Mouse (Mus musculus) CD4-positive helper T cell, adult 2 months (primary cell): ENCODE results near the gene Pgs1.
A peak's percentile ranks its signal among the peaks of the same experiment; 100 is the strongest.

Experiments used
- DNase-seq: peaks from one replicate; pipeline ENCODE4 v3.0.0-alpha.2; 2012; ENCODE audit warnings: low read depth, missing footprints, low spot score

The Pgs1 gene

DNA sequence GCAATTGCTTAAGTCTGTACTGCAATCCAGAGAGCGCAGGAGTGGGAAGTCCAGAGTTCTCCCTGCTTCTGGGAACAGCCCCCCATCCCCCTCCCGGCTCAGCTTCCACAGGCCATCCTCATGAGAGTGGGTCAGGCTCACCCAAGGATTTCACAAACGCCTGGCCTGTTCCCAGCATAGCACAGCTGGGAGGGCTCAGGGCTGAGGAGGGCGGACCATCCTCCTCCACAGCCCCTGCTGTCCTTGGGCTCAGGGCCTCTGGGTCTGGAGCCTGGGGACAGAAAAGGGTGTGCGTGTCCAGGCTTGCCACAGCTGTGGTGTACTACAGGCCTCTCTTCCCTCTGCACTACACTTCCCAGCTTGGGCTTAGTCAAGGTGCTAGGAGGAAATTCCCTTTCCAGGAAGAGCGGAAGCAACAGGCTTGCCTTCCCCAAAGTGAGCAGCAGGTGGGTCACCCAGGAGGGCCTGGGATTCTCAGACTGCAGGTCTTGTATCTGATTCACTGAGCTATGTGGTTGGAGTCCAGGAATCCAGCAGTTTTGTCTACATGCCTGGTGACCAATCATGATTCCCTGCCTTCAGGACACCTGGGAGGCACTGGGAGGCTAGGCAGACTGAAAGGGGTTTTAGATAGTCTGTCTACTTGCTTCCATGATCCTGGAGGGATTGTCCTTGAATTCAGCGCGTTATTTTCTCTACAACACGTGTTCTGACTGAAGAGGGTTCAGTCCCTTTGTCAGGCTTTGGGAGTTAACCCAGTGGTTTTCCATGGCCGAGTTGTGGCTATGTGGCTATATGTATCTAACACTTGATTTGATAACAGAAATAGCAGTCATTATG lies 23.6 kb upstream of the Pgs1 start:
- no peak for DNase-seq

DNA sequence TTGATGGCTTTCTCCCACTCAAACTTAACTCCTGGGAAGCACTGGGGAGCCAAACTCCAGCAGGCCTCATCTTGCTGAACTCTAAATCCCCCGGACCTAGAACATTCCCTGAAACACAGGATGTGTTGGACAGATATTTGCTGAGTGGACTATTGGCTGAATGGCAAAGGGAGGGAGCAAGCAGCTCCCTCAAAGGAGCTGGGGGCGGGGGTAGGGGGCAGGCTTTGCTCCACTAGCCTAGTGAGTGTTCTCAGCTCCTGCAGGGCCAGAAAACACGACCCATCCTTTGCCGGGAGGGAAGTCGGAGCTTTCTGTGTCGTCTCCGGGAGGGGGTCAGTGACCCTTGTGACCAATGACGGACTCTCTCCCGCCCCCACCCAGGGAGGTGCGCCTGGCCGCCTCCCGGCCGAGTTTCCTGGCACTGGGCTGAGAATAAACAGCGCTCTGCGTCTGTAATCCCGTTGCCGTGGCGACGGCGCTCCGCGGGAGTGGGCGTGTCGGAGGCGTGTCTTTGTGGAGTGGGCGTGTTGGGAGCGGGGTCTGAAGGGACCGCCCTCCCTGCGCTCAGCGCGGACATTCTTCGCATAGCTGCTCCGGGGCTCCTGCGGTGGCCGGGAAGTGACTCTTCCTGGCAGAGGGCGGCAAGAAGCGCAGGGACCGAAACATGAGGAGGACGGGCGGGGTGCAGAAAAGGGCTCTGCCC lies 22.9 kb upstream of the Pgs1 start:
- DNase-seq = peak; percentile 94

DNA sequence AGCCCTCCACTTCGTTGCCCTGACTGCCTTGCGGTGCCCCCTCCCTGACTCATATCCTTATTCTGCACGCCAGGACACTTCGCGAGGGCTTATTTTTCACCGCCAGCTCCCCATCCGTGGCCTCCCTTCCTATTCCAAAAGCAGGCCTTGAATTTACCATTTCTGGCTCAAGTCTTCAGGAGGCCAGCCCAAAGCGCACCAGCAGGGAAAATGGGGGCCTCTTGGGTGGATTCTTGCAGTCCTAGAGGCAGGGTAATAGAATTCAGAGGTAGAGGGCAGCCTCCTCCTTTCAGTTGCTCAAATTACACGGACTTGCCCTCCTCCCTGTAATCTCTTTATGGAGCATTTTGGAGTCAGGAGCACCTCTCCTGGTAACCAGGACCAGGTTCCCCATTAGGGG lies 22.2 kb upstream of the Pgs1 start:
- no peak for DNase-seq

DNA sequence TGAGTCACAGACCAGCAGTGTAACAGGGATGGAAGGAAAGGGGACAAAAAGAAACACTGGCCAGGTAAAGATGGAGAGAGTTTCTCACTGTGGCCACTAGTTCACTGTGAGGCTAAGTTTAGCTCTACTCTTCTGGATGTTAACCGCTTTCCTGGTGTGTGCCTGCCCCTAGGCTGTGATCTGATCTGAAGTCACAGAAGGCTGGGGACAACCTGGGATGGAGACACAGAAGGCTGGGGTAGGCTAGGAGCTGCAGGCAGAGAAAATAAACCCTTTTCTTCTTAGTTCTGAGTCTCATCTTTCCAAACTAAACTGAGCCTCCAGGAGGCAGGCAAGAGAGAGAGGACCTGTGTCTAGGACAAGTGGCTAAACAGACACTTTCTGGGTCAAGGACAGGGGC lies 21.8 kb upstream of the Pgs1 start:
- DNase-seq = peak; percentile 34

DNA sequence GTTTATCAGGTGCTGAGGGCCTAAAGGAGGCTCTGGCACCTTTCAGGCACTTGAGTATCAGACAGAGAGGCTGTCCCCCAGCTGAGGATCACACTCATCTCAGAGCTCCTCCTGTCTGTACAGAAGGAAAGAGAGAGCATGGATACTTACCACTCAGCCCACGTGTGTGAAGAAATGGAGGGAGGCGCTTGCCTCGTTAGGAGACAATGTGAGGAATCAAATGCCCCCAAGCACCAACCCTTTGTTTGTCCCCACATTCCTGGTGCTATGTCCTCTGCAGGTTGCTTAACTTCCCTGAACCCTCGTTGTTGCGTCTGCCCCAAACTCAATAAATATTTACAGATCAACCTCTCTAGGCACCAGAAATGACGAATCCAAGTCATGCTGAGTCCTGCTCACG lies 21.0 kb upstream of the Pgs1 start:
- DNase-seq = no peak

DNA sequence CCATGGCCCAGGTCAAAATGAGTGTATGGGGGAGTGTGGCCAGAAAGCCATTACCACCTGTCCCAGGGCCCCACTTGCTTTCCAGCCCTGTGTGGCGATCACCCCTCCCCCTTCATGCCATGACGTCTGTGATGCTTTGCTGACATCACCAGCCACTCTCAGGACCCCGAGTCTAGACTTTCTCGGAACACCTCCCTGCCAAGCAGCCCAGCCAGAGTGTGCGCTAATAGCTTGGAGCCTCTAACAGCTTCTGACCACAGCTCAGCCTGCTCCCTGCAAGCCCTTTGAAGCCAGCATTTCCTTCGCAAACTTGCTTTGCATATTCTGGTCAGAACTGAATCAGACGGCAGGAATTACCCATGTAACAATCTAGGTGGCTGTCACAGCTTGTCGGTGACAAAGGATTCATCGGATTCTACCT lies 20.5 kb upstream of the Pgs1 start:
- peak; percentile 88 for DNase-seq

DNA sequence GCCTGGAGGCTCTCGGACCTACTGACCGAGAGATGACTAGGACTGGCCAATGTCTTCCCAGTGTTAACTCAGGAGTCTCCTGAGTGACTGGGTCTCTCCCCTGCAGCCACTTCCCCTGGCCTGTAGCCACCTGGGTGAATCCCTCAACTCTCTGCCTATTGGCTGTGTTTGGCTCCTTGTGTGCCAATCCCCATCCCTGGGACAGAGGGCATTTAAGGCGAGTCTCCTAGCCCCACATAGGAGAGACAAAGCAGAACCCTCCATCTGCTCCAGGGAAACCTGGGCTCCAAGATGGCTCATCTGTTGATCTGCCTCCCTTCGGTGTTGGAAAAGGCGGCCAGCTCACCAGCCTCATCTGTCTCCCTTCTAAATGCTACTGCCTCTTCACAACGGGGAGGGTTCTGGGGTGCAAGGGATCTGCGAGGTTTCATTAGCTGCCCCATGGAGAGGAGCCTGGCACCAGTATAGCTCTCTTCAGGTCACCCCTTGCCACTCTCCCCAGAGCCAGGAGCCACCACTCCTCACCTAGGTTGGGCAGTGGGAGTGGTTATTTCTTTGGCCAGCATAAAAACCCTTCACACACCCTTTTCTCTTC lies 19.5 kb upstream of the Pgs1 start:
- no peak for DNase-seq

DNA sequence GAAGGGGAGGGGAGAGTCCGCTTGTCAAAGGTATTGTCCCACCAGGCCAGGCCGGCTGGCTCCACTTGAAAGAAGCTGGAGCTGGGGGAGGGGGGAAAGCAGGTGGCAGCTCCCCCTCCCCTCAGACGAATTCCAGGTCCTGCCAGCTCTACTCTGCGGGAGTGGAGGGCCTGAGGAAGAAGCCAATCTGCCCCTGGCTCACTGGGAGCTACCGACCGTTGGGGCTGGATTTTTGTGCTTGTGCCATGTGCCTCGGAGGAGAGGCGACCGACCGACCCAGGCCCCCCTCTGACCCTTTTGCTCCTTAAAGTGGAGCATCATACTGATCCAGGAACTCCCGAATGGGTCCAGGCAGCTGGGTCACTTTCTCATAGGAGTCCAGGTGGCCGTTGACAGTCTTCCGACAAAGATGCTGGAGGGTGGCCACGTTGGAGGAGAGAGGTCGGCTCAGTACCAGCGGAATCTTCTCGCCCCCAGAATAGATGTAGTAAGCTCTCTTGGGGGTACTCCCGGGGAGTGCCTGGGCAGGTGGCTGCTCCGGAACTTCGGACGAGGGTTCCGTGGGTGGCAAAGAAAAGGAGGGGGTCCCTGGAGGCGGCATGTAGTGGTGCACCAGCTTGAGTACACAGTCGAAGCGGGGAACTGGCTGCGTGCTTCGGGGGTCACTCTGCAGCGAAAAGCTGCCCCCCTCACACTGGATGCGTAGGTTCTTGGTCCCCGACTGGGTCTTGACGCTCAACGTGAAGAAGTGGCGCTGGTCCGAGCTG lies 18.7 kb upstream of the Pgs1 start:
- peak; percentile 10 for DNase-seq

DNA sequence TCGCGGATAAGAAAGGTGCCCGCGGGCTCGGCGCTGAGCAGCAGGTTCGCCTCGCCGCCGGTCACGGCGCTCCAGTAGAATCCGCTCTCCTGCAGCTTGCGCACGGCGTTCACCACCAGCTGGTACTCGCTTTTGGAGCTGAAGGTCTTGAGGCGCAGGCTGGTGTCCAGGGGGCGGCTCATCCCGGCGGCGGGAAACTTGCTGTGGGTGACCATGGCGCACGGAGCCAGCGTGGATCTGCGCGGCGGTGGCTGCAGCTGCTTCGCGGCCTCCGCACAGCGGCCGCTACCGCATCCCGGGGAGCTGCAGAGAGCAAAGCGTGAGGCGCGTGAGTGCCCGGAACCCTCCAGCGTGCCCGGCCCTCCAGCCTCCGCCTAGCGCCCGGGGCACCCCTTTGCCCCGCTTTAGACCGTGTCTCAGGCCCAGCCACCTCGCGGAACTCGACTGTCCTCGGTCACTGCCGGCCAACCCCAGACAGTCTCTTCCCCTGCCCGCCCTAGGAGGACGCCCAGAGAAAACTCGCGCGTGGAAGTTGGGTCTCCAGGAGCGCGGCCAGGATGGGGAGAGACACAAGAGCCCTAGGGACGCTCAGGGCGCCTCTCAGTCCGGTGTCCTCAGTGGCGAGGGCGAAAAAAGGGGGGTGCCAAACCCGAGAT lies 17.9 kb upstream of the Pgs1 start:
- DNase-seq = peak; percentile 62

DNA sequence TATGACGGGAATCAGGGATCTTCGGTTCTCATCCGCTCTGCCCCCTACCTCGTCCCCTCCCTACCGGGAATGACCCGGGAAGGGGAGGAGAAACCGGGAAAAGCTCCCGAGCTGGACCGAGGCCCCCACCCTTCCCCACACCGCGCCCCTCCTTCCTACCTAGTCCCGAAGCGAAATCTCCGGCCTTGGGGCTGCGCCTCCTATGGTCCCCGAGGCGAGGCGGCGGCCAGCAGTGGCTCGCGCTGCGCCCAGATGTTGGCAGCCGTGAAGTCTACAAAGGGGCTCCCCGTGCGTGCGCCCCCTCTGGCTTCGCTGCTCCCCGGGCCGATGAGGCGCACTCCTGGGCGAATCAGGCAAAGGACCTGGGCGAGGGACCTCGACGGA lies 17.4 kb upstream of the Pgs1 start:
- no peak for DNase-seq

DNA sequence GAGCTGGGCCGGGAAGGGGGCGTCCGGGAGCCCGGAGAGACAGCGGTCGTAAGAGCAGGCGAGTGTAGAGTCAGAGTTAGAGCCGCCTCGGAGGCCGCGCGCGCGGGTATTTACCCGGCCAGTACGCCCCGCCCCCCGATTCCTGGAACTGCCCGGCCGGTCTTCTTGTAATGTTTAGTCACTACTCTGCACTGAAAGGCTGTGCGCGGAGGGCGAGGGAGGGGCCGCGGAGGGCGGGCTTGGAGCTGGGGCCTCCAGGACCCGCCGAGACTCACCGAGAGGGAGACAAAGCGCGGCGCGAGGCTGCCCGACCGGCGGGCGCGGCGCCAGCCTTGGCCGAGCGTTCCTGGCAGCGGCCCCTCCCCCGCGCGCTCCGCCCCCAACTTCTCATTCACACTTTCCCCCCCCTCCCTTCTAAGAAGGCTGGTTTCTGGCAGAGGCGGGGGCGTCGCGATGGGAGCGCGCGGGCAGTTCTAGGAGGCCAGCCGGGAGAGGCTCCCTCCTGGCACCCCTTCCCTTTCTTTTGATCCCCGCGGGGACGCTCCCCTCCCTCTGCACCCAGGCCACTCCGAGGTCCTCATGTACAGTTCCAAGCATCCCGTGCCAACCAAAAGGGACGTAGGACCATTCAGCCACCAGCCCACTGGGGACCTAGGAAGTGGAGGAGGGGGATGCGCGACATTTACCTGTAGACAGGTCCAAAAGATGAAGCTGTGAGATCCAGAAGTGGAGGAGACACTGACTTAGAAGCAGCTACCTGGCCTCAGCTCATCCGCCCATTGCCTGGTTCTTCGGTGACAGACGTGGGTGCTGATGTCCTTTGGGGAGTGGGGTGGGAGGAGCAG lies 16.8 kb upstream of the Pgs1 start:
- DNase-seq = peak; percentile 94

DNA sequence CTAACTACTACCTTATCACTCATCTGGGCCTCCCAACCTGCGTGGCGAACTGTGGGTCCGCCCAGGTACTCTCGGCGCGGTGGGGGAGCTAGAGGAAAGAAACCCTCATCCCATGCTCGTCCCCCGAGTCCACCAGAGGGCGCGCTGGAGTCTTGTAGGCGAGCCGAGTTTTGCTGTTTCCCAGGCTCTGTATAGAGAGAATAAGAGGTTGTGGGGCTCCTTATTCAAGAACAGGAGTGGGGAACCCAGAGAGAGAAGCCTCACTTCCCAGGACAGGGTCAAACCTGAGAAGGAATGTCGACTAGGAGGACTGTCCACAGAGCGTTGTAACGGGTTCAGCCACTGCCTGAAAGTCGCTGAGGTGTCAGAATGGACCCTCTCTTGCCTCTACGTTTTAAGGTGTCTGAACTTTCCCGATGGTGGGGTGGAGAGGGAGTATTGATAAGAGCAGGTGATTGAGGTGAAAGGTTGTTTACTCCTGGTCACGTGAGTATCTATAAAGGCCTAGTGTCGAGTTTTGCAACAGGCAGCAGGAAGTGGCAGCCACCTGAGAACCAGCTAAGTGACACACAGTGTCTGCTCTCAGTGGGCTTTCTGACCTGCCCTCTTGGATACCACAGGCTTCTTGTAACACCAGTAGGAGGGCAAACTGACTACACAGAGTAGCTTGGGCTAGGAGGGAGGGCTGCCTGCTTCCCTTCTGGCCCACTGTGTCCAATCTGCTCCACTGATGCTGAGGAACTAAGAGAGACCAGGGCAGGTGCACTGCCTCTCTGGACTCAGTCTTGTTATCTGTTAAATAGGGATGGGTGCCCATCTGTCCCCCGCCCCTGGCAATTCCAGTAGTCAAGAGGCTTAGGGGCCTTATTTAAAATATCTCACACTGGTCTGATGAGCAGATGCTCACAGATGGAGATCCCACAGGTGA lies 15.9 kb upstream of the Pgs1 start, which contains the start of gene Socs3:
Gene Socs3 (minus strand): TSS at position 103 of the 928 bp plus-strand sequence.
- DNase-seq = peak; percentile 94

DNA sequence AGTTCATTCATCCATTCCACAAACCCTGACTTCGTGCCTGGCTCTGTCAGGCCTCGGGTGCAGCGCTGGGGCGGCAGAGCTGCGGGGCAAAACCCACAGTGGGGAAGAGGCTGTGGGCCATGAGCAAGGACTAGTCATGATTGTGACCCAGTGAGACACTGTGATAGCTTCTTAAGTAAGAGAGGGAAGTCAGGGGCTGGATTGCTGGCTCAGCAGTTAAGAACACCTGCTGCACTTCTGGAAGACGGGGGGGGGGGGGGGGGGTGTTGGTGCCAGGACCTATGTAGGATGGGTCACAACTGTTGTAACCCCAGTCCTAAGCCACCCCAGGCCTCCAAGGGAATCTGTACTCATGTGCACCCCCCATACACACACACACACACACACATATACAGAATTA lies 15.0 kb upstream of the Pgs1 start:
- DNase-seq = no peak

DNA sequence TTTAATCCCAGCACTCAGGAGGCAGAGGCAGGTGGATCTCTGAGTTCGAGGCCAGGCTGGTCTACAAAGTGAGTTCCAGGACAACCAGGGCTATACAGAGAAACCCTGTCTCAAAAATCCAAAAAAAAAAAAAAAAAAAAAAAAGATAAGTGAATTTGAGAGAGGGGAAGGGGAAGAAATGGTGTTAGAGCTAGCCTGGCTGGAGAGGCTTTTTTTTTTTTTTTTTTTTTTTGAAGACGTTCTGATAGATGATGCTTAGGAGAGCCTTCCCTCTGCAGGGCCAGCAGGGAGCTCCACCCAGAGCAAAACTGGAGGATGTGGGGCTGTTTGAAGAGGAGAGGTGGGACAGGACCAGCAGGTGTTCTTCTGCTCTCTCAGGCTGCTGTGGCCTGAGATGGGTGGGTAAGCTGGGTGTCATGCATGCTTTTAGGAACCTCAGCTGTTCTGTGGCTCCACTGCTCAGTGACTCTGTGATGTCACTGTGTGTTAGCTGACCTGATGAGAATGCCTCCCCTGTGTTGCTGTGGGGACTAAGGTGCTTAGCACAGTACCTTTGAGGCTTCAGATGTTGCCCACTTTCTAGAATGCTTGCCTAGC lies 14.3 kb upstream of the Pgs1 start:
- DNase-seq = no peak

DNA sequence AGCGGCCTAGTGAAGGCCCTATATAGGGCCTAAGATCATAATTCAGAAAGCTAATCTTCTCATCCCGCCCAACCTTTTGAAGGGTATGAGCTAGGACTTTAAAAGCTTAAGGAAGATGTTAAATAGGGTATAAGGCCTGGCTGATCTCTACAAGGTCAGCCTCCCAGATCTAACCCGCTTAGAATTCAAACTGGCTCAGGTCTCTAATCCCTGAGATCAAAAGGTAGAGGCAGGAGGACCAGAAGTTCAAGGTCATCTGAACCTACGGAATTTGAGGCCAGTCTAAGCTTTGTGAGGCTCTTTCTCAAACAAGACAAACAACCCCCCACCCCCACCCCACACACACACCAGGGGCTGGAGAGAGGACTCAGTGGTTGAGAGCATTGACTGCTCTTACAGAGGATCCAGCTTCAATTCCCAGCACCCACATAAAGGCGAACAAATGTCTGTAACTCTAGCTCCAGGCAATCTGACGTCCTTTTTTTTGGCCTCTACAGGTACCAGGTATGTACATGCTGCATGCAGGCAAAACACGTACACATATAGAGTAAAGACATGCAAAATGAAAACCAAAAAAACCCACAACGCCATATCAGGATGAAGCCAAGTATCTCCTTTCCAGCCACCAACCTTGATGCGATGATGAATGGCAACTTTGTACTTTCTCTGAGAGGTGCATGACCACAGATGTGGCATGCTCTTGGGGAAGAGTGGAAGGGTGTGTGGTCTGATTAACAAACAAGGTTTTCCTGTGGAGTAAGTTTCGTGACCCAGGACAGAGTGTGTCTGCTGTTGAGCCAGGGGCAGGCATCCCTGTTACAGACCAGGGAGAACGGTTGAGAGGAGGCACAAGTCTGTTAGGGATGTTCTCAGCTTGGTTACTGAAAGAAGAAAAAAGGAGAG lies 13.2 kb upstream of the Pgs1 start:
- no peak for DNase-seq

DNA sequence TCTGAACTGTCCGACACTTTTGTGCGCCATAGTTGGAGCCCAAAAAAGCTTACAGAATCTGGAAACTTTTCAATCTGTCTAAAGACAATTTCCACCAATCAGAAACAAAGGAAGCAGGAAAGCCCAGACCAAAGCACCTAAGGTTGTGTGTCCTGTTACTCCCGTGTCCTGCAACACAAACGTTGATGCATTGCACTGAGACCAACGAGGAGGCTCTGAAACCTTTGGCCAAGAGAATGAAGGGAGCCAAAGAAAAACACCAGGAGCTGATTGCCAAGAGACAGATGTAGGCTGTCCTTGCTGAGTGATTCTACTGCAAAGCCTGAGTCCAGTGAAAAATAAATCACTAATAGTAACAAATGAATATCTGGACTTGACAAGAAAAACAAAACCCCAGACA lies 12.5 kb upstream of the Pgs1 start:
- no peak for DNase-seq

DNA sequence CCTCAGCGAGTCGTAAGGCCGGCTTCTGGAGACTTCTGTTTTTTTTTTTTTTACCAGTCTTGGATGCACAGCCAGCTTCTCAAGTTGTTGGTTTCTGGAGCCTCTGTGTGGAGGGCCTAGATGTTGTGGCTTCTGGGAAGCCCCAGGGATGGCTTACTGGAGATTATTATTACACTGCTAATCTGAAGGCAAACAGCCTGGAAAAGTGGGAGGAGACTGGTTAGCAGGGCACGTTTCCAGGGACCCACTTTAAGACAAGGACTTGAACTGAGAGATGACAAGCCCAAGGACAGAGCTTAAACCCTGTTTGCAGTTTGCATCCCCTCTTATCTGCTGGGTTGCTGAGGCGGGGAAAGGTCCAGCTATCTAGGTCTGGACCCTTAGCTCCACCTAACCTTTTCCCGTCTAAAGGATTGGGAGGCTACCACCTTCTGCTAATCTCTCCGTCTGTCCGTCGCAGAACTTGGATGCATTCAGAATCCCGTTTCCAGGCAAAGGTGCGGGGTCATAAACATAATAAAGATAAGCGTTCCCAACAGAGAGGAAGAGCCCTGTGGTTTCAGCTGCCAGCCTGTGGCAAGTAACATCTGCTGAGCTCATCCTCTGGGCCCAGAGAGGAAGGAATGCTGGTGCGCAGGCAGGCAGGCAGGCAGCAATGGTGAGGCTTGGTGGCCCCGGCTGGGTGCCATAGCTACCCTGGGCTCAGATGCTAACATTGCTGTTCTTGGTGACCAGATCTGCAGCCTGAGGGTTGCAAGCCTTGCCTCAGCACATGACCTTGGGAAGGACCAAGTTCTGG lies 11.6 kb upstream of the Pgs1 start:
- DNase-seq = no peak
